Mouse (Mus musculus) urinary bladder, postnatal 25 days (tissue): ENCODE results near the gene Hoxd8.

Experiments used
- DNase-seq: peaks from one replicate; pipeline ENCODE4 v3.0.0; 2022; ENCODE audit warnings: low spot score

The Hoxd8 gene

GRCm38 (mm10) chr2:74699053-74699430 is 5.4 kb upstream of the Hoxd8 start:
- DNase-seq = no peak

DNA sequence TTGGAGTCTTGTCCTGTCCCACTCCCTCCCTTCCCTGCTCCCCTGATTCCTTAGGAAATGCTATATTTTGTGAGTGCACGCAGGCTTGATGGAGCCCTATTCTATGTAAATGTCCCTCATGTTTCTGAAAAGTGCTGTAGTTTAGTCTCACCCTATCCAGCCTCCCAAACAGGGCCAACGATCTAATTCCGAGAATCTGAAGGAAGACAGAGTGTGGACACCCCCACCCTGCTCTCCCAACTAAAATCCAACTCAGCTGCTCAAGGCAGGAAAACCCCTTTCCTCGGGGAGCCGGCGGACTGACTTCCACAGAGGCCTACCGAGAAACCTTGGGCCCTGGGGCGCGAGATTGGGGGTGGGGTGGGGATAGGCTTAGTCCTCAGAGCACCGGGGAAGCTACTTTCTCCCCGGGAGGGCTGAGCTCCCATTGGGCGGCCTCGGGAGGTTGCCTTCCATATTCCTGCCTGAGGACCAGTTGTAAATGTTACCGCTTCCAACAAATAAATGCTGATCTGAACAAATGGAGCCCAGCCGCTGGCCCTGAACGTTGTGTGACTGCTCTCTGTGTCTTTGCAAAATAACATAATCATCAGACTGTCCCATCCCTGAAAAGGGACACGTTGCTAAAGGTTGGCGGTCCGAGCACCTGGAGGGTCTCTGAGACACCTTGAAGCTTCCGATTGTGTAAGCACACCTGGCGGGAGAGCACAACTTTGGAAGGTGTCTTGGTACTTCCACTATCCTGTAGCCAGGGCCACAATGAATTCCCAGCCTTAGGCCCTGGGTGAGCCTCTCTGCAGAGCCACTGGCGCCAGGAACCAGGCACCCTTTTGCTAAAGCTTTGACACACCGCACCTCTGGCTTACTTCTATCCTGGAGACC is 4.5 kb upstream of the Hoxd8 start:
- no peak for DNase-seq

DNA sequence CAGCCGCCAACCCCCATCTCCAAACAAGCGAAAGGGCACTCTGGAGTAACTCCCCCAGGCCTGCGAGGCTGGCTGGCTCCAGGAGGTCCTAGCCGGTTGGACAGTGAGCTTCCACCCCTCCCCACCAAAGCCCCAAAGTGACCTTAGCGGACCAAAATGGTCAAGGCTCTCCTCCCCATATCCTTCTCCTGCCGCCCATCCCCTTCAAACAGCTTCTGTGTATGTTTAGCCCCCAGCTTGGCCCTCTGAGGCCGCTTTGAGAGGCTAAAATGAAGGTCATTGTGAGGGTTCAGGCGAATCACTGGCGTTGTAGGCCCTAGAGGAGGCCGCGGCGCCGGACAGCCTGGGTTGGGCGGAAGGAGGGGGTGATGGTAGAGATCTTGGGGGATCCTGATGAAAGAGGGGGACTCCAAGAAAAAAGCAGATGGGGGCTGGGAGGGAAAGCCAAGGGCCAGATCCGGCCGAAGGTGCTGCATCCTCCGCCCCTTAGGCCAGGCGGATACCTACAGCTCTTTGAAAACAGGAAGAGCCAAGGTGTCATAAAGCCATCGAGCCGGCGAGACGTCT is 3.8 kb upstream of the Hoxd8 start:
- DNase-seq = no peak

- peak; percentile 81 for DNase-seq
These were observed 2.2 kb upstream of the Hoxd8 start for GRCm38 (mm10) chr2:74701949-74702819.

DNA sequence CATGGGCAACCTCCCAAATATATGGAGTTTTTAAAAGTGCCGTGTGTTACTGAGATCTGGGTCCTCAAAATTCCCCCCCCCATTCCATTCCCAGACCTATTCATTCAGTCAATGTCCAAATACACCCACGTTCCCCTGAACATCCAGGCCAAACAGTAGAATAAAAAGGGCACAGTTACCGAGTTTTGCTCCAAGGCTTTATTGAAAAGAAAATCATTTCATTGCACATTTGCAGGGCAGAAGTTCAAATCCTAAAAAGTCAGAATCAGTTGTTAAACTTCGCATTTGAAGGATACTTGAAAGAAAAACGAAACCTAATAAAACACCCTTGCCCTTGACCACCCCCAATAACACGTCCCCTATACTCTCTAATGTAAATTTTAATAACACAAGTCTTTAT is 1.6 kb upstream of the Hoxd8 start:
- DNase-seq = no peak

- no peak for DNase-seq
These were observed 1.1 kb upstream of the Hoxd8 start for GRCm38 (mm10) chr2:74703317-74703716.

- no peak for DNase-seq
These were observed 559 bp upstream of the Hoxd8 start for GRCm38 (mm10) chr2:74703720-74704392.

DNA sequence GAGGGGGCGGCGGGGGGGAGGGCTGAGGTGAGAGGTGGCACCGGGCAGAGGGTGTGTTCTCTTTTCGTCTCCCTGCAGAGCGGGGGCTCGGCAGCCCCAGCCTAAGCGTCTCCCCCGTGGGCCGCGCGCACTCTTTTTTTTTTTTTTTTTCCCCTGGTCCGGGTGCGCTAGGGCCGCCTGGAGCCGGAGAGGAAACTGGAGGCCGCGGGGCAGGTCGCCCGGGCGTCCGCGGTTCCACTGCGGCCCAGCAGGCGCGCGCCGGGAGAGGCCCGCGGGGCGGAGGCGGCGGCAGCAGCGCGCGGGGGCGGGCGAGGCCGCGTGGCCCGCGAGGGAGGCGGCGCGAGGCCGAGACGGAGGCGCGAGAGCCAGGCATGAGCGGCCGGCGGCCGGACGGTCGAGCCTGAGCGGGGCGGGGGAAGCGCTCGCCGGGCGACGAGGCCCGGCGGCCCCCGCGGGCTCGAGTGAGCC is 618 bp downstream of the Hoxd8 start:
- DNase-seq = peak; percentile 48

- DNase-seq = peak; percentile 67
These were observed 1.2 kb downstream of the Hoxd8 start for GRCm38 (mm10) chr2:74705467-74706089.

DNA sequence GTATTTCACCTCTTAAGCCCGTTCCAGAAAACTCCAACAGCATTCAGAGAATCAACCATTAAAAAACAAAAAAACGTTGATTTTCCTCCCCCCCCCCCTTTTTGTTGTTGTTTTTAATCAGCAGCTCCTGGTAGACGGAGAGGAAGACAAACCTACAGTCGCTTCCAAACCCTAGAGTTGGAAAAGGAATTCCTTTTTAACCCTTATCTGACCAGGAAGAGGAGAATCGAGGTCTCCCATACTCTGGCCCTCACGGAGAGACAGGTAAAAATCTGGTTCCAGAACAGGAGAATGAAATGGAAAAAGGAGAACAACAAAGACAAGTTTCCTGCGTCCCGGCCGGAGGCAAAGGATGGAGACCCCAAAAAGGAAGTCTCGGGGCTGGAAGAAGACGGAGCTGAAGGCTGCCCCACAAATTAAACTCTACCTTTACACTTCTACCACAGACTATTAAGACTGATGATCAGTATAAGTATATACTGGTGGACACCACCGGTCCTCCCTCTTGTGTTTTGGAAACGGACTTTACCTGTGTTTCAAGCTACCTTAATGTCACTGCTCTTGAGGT is 2.1 kb downstream of the Hoxd8 start:
- DNase-seq = no peak

DNA sequence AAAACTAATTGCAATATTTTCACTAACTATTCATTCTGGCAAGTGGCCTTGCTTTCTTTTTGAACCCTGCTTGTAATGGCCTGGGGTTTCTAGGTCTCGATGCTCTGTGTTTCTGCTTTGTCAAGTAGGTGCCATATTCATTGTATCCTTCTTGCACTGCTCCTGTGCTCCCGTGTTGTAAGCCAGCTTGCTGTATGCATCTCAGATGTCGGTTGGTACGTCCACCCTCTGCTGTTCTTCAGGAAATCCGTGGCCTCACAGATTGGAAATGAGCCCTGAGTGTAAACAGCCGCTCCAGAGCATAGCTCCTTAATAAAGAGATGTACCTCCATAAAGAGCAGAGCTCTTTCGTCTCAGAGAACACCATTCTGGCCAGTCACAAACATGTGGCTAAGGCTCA is 3.2 kb downstream of the Hoxd8 start:
- no peak for DNase-seq

GRCm38 (mm10) chr2:74708676-74709075 is 4.3 kb downstream of the Hoxd8 start:
- no peak for DNase-seq

- DNase-seq = no peak
These were observed 5.3 kb downstream of the Hoxd8 start for GRCm38 (mm10) chr2:74709465-74710419.

- no peak for DNase-seq
These were observed 6.6 kb downstream of the Hoxd8 start for GRCm38 (mm10) chr2:74710929-74711543.

- DNase-seq = peak; percentile 52
These were observed 7.6 kb downstream of the Hoxd8 start, which contains the start of the genes Hoxd3 and Hoxd4 for GRCm38 (mm10) chr2:74711721-74712621. Hoxd3 (plus strand) TSS chr2:74711927. Hoxd4 (plus strand) TSS chr2:74711929.

GRCm38 (mm10) chr2:74713239-74714150 is 9.1 kb downstream of the Hoxd8 start:
- no peak for DNase-seq

DNA sequence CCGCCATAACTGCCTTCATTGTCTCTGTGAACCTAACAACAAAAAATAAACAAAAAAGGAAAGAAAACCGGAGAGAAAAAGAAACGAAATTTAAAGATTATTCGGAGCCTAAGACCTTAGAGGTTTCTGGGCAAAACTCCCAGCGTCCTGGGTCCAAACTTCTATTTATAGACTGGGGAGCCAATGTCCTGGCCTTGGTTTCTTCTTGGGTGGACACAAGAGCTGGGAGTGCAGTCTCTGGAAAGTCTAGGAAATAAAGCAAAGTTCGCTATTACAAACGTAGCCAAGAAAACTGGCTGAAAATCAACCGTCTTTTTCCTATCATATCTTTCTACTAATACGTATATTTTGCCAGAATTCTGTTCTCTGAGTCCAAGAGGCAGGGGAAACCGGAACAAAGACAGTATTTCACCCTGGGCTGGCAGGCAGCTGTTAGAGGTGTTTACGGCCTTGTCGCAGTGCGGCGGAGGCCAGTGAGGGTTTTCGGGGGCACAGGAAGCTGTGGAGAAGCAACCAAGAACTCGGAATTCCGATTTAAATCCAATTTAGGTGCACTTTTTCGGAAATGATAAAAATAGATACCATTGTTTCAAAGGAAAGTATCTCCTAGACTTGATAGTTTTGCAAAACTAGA is 9.9 kb downstream of the Hoxd8 start:
- no peak for DNase-seq
